Mouse (Mus musculus) brain, embryonic 18.5 days (tissue): ENCODE results near the gene Cphx3.
"Not testable (repeated sequence)": the region's sequence is repeated elsewhere in the genome, so short reads cannot be mapped to it uniquely, and the experiment has no call there.

ENCODE experiments used
- DNase-seq: peaks from one replicate; pipeline ENCODE4 v3.0.0-alpha.2; 2012; ENCODE audit warnings: low read depth, low spot score

Gene Cphx3

GRCm38 (mm10) chr14:26081997-26082396, at the start of gene Cphx3:
Gene Cphx3 (plus strand): TSS chr14:26082297.
- not testable (repeated sequence) for DNase-seq

DNA sequence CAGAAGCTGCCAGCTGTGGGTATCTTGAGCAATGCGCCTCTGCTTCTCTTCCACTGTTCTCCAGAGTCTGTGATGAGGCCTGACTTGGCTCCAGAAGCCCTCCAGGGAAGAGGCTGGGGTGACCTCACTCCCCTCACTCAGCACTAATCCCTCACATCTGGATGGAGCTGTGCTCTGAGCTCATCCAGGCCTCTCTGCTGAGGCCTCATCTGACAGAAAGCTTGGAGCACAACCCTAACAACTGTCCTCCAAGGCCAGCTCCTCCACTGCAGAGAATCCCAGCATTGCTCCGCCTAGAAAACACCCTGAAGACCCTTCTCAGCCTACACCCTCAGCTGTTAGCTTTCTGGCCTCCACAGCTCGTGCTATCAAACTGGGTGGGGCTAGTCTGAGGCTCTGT, 47.7 kb upstream of the Cphx3 start:
- DNase-seq: not testable (repeated sequence)

GRCm38 (mm10) chr14:26035439-26035838, 46.7 kb upstream of the Cphx3 start:
- not testable (repeated sequence) for DNase-seq

- not testable (repeated sequence) for DNase-seq
Observed at GRCm38 (mm10) chr14:26042611-26043010, 39.5 kb upstream of the Cphx3 start, which contains the start of gene Gm9780. Gene Gm9780 (minus strand): TSS chr14:26042711.

DNA sequence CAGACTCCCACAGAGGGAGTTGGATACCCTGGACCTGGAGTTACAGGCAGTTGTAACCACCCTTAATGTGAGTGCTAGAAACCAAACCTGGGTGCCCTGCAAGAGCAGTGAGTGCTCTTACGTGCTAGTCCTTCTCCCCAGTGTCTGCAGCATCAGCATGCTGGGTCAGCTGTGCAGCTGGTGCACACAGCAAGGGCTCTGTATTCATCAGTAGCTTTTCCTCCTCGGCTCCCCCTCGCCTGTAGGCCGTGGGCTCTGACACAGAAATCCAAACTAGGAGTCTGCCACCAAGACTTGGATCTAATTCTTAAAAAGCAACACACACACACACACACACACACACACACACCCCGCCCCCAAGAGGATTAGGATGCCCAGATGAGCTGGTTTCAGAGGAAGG, 37.1 kb upstream of the Cphx3 start:
- DNase-seq: not testable (repeated sequence)

DNA sequence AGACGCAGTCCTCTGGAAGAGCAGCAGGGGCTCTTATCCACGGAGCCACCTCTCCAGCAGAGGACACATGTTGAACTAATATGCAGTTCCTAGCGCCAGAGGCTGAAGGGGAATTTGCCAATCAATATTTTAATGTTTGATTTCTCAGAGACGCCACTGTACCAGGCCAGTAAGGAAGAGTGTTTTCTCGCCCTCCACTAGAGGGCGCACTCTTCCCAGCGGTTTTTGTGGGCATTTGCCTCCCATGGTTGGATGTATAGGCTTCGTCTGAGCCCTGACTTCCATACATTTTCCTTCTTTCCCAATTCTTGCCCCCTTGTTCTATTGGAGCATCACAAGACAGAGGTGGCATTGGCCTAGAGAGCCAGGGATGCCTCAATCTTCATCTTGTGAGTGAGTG, 35.1 kb upstream of the Cphx3 start:
- not testable (repeated sequence) for DNase-seq

GRCm38 (mm10) chr14:26048767-26049166, 33.3 kb upstream of the Cphx3 start:
- DNase-seq: not testable (repeated sequence)

GRCm38 (mm10) chr14:26058184-26058583, 23.9 kb upstream of the Cphx3 start:
- DNase-seq: not testable (repeated sequence)

GRCm38 (mm10) chr14:26059362-26059761, 22.7 kb upstream of the Cphx3 start:
- not testable (repeated sequence) for DNase-seq

DNA sequence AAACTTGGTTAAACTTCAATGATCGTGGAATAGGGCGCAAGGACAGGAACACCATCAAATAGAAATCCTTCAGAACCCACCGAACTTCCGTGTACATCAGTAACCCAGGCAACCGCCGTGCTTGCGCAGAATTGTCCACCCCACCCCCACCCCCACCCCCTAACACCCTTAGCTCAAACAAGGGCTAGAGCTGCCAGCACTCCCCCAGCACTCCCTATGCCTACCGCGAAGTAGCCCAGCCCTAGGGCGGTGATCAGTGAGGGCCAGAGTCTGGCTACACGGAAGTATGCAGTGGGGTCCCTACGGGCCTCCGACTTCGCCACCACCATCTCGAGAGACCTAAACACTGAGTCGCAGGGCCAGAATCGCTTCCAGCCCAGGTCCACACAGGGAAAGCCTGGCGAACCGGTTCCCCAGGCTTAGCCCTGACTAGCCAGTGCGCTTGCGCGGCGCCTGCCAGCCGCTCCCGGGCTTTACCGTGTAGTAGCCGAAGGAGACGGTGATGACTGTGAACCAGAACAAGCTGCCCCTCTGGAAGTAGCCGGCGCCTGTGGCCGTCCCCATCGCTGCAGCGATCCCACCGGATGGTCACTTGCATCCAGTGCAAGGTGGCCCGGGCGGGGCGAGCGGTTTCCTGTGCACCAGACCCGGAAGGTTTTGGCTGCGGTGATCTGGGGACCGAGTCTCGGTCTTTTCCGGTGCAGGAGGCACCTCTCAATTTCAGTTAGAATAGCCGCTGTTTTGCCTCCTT, 15.3 kb upstream of the Cphx3 start:
- not testable (repeated sequence) for DNase-seq

DNA sequence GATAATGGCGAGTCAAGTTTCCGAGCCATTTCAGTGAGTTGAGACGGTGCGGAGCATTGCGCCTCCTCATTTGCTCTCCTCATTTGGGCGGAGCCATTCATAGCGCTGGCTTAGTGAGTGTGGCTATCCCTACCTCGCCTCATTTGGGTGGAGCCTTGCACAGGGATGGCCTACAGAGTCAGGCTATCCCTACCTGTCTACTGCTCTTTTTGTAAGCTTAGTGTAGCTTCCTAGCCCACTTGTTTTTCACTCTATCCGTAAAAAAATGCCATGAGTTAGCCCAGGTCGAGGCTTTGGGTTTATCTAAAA, 14.8 kb upstream of the Cphx3 start, which contains the start of gene Tmem254c:
Gene Tmem254c, minus strand, starts transcription at position 31 of the 309 bp plus-strand sequence.
- DNase-seq: not testable (repeated sequence)

DNA sequence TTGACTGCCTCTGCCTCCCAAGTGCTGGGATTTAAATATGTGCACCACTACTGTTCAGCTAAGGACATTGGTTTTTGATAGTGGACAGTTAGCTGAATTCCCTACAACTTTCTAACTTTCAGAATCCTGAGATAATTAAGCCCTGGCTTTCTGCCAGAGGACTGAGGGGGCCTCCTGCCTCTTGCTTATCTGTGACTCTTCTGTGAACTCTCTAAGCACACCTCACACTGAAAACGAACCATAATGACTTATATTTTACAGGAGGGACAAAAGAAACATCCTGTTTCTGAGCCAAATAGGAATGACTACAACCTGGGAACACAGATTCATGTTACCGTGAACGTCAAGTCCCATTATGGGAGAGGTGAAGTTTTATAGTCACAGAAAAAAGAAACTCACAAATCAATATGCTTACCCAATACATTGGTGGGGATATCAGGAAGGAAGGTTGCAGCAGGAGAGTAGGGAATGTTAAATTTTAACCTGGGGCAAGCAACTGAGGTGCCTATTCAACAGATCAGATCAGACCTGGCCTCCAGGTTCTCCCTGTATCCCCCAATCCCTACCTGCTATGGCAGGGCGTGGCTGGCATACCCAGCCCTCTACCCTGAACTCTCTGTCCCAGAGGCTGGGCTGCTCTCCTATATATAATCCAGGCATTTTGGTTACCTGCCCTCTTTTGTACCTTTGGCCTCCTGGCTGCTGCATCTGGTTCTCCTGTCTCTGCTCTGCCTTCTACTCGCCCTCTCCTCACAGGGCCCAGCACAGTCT, 5.3 kb upstream of the Cphx3 start:
- DNase-seq: not testable (repeated sequence)

GRCm38 (mm10) chr14:26081216-26081615, 881 bp upstream of the Cphx3 start, which contains the start of gene Cphx2:
Gene Cphx2 (plus strand): TSS chr14:26081516.
- not testable (repeated sequence) for DNase-seq

GRCm38 (mm10) chr14:26097622-26098021, 15.5 kb downstream of the Cphx3 start:
- not testable (repeated sequence) for DNase-seq

DNA sequence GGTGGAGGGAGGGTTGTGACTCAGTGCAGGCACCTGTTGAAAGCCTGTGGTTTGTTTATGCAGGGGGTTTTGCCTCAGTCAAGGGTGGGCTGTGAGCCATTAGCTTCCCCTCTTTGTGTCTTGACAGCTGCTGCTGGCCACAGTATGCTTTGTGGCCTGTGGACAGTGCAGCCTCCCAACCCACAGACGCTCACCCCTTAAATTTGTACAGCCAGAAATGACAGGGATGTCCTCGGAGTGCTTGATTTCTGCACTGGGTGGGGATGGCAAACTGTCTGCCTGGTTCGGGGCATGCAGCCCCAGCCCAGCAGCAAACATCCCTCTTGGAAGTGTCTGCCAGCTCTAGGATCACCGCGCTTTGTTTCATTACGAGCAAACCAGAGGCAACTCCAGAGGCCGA, 36.1 kb downstream of the Cphx3 start, which contains the start of gene Duxbl2:
Gene Duxbl2, plus strand, starts transcription at position 200 of the 400 bp plus-strand sequence.
- not testable (repeated sequence) for DNase-seq

GRCm38 (mm10) chr14:26118550-26119000, 36.5 kb downstream of the Cphx3 start:
- DNase-seq: not testable (repeated sequence)

DNA sequence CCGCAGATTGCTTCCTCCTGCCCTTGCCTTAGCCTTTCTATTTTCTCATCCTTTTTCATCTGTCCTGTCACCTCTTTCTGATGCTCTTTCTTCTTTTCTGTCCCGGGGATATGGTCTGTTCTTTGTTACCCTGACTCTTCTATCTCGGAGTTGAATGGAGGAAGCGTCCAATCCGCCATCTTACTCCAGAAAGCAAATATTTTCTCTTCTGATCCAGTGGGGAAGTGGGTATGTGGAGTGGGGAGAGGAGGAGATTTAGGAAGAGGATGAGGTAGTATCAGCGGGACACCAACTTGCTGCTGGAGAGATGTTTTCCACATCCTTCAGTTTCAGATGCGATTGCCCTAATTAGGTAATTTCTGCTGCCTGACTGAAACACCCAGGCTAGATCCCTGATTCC, 37.0 kb downstream of the Cphx3 start:
- not testable (repeated sequence) for DNase-seq

GRCm38 (mm10) chr14:26147095-26147494, 65.0 kb downstream of the Cphx3 start:
- DNase-seq: not testable (repeated sequence)

GRCm38 (mm10) chr14:26156032-26156431, 73.9 kb downstream of the Cphx3 start:
- DNase-seq: not testable (repeated sequence)

GRCm38 (mm10) chr14:26161156-26161555, 79.1 kb downstream of the Cphx3 start:
- DNase-seq: not testable (repeated sequence)

DNA sequence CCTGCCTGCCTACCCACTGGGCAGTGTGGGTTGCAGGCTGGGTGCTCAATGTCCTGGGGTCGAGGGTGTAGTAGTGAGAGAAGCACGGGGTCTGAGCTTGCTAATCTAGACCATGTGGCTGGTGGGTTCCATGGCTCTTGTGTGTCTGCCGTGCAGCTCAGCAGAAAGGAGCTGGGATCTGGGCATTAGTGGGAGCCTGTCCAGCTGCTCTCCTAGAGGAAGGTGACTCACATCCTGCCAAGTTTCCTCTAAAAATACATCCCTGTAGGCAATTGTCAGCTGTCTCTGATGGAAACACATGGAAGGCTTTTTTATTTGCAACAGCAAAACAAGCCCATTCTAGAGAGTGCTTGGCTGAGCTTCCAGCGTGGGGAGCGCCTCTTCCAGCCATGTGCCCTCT, 80.3 kb downstream of the Cphx3 start:
- DNase-seq: not testable (repeated sequence)

- DNase-seq: not testable (repeated sequence)
Observed at GRCm38 (mm10) chr14:26165266-26165665, 83.2 kb downstream of the Cphx3 start.
